Mouse (Mus musculus): Measurements from ENCODE around the gene Olfr555.

- TF ChIP-seq CTCF (IDR thresholded peaks at IDR 0.05; ENCODE audit: control insufficient read depth, insufficient read depth, insufficient read length) (no peak), USF1 (IDR thresholded peaks at IDR 0.05; ENCODE audit: low read depth) (no peak), CEBPB (IDR thresholded peaks at IDR 0.05; ENCODE audit: low read depth) (no peak), MYOG (IDR thresholded peaks at IDR 0.05; ENCODE audit: control insufficient read depth, extremely low read depth, insufficient read length) (no peak), MAX (IDR thresholded peaks at IDR 0.05) (no peak), FOSL1 (IDR thresholded peaks at IDR 0.05; ENCODE audit: insufficient read depth, low read length, poor library complexity, severe bottlenecking) (no peak), MYOD1 (IDR thresholded peaks at IDR 0.05; ENCODE audit: control insufficient read depth, insufficient read length, low read depth) (no peak)
Observed at GRCm38 (mm10) chr7:102638132-102638531, 20.5 kb upstream of the Olfr555 start, which contains the start of gene Olfr554.
